Mouse (Mus musculus): ENCODE results near the gene Gm20509.
"Not testable (repeated sequence)": the region's sequence is repeated elsewhere in the genome, so short reads cannot be mapped to it uniquely, and the experiment has no call there.

Gm20509 gene

DNA sequence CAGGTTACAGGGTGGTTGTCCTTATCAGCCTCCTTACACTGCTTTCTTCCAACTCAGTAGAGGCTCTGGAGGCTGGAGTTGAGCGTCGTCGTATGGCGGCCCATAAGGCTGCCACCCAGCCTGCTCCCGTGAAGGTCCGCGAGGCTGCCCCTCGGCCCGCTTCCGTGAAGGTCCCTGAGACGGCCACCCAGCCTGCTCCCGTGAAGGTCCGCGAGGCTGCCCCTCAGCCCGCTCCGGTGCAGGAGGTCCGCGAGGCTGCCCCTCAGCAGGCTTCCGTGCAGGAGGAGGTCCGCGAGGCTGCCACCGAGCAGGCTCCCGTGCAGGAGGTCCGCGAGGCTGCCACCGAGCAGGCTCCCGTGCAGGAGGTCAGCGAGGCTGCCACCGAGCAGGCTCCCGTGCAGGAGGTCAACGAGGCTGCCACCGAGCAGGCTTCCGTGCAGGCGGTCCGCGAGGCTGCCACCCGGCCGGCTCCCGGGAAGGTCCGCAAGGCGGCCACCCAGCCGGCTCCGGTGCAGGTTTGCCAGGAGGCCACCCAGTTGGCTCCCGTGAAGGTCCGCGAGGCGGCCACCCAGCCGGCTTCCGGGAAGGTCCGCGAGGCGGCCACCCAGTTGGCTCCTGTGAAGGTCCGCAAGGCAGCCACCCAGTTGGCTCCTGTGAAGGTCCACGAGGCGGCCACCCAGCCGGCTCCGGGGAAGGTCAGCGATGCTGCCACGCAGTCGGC, 1.0 kb downstream of the Gm20509 start:
- DNase-seq, result peak; percentile 61

DNA sequence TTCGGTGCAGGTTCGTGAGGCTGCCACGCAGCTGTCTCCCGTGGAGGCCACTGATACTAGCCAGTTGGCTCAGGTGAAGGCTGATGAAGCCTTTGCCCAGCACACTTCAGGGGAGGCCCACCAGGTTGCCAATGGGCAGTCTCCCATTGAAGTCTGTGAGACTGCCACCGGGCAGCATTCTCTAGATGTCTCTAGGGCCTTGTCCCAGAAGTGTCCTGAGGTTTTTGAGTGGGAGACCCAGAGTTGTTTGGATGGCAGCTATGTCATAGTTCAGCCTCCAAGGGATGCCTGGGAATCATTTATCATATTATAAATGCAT, 1.6 kb downstream of the Gm20509 start:
- DNase-seq, result no peak

GRCm38 (mm10) chr9:73105141-73105540, 2.9 kb downstream of the Gm20509 start:
- no peak for DNase-seq

DNA sequence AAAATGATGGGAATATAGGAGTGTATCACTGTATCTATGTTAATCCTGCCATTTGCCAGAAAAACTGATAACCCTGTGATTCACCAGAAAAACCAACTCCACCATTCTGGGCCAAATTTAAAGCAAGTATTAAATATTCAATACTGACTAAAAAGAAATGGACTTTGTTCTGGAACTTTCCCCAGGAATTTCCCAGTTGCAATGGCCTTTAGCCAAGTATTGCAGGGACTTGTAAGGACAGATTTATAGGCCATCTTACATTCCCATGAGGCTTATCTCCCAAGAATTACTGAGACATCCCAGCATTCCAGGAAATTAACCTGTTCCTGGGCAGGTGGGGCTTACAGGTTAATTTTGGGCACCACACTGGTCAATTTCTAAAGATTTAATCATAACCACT, 3.5 kb downstream of the Gm20509 start:
- DNase-seq, result no peak

DNA sequence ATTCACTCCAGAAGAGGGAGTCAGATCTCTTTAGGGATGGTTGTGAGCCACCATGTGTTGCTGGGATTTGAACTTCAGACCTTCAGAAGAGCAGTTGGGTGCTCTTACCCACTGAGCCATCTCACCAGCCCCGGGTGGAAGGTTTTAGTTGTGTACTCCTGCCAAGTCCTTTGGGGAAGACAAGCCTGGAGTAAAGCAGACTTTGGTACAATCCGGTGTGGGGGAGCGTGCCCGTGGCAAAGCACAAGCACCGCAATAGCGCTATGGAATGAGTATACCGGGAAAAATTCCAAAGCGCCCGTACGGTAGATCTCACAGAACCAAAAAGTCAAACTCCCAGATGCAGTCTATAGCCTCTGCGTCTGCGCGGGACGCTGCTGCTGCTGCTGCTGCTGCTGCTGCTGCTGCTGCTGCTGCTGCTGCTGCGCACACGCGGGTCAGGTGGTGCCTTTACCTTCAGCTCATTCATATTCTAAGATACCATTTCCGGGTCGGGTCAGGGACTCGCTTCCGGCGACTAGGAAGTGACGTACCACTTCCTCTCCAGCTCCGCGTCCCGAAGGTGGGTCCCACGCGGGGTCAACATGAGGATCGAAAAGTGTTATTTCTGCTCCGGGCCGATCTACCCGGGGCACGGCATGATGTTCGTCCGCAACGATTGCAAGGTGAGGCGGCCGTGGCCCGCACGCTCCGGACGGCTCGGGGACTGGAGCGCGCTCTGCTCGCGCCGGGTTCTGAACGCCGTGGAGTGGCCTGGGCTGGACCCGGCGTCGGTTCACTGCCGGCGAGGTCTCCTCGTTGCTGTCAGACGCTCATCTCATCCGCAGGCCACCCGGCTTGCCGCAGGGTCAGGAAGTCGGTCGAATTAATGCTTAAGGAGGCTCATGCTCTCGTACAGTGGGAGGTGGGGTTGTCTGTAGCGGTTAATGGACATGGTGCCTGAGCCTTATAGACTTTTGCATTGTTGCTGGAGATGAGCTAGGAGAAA, 10.9 kb downstream of the Gm20509 start, which contains the start of gene Rsl24d1:
Gene Rsl24d1, plus strand, starts transcription at position 508 of the 988 bp plus-strand sequence.
- DNase-seq, result peak; percentile 90

- not testable (repeated sequence) for DNase-seq
Observed at GRCm38 (mm10) chr9:73116704-73117103, 14.4 kb downstream of the Gm20509 start.

DNA sequence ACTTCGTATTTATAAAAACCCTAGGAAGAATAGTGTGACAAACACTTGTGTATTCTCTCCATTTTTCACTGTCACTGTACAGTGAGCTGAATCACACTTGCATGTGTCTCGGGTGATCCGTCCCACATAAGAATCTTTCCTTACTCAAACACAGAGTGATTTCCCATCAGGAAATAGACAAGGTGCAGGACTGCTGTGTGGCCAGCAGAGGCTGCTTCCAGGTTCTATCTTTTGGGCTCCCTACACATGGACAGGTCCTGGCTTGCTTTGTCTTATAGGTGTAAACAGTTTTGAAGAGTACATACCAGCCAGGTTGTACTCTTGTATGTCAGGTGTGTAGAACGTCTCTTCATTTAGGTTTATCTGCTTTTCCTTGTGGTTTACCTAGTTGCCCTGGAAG, 15.7 kb downstream of the Gm20509 start:
- no peak for DNase-seq

DNA sequence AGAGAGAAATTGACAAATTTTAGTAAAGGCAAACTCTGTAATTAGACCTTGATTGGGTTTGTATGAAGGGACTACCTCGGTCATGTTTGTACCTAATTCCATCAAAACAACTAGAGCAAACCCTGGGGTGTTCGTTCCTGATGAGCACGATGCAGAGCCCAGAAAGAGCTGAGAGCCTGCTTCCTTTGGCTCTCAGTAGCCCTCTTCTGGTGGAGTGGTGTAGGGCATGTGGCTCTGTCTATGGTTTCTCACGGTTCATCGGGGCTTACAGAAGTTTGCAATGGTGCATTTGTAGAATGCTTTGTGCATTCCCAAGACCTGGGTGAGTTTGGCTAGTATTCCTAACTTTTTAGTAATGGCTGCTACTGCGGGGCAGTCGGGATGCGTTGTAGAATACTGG, 19.5 kb downstream of the Gm20509 start:
- DNase-seq, result peak; percentile 59

- DNase-seq, result no peak
Observed at GRCm38 (mm10) chr9:73125043-73125570, 22.8 kb downstream of the Gm20509 start.

- no peak for DNase-seq
Observed at GRCm38 (mm10) chr9:73127457-73127856, 25.2 kb downstream of the Gm20509 start.

DNA sequence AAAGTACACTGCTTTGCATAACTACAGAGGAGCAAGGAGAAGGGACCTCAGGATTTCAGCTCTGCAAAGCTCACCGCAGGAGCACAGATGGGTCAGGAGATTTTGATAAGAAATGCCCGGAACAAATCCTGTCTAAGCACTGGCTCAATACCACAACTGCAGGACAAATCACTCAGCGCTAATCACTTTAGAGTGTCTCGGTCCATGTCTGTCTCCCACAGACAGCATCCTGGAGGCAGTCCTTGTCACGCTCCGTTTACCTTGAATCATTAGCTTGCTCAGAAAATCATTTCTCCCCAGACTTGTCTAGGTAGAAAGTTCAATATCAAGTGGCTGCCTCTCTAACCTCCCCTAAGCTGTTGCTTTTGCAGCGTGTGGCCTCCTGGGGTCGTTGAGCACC, 27.6 kb downstream of the Gm20509 start:
- no peak for DNase-seq

GRCm38 (mm10) chr9:73130529-73130928, 28.3 kb downstream of the Gm20509 start:
- DNase-seq, result no peak

DNA sequence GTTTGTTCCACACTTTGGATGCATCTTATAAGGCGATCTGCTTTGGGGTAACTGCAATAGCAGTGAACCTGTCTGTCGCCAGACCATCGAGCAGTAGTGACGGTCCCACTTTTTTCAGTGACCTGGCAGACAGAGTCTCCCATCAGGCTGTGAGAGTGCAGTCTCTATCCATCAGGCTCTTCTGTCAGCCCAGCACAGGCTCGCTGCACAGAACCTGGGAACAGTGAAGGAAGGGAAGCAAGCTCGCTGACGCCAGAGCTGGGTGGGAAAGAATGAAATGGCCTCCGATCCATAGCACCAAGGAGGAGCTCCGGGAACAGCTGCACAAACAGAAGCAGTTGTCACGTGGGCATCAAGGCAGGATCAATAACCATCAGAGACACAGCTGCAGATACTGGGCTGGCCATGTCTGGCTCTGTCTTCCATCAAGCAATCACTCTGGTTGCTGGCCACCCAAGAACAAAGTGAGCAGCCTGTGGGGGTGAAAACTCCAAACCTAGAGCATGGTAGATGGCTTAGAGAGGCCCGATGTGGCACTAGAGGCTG, 35.1 kb downstream of the Gm20509 start:
- no peak for DNase-seq

DNA sequence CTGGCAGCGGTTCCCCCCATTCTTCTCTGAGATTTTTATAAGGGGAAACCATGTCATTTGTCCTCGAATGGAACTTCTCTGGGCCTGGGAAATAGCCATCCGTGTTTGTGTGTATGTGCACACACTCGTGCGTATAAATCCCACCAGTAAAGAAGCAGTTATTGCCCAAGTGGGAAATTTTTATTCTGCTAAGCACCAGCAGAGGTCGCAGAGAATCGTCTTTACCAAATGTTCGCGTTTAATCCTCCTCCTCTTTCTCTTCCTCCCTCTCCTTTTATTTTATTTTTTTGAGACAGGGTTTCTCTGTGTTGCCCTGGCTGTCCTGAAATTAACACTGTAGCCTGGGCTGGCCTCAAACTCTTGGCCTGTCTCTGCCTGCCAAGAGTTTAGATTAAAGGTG, 52.1 kb downstream of the Gm20509 start:
- DNase-seq, result no peak

DNA sequence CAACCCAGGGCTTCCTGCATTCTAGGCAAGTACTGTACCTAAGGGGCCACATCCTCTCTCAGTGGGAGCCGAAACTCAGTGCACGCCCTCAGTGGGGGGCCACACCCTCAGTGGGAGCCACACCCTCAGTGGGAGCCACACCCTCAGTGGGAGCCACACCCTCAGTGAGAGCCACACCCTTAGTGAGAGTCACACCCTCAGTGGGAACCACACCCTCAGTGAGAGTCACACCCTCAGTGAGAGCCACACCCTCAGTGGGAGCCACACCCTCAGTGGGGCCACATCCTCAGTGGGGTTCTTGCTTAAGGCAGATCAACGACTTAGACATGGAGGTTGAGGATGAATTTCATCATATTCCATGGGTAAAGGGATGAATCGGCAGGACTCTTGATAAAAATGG, 55.7 kb downstream of the Gm20509 start:
- no peak for DNase-seq

DNA sequence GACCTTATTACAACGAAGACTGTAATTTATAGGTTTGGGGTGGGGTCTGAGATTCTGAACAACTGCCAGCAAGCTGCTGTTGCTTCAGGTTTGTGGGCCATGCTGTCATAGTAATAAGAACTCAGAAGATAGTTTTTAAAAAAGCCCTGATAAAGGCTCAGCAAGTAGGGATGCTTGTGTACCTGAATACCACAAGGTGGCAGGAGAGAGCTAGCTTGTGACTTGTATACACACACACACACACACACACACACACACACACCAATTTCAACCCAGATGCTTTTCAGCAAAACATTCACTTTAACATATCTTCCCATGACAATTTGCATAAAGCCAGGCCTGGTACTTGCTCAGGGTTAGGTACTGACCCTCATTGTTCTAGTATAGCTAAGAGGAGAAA, 57.0 kb downstream of the Gm20509 start:
- peak; percentile 38 for DNase-seq

- peak; percentile 90 for DNase-seq
Observed at GRCm38 (mm10) chr9:73162571-73163333, 60.5 kb downstream of the Gm20509 start.

- no peak for DNase-seq
Observed at GRCm38 (mm10) chr9:73165631-73166030, 63.4 kb downstream of the Gm20509 start.

Measured in kidney, postnatal 10 days (tissue).